Mouse (Mus musculus) small intestine, adult 2 months (tissue): Measurements from ENCODE around the gene Atl1.

Experiments used
- CTCF ChIP-seq: fragments of 200-500 bp; IDR thresholded peaks from 2 replicates; pipeline ENCODE4 v1.5.1; 2012; ENCODE audit warnings: low read depth, mild to moderate bottlenecking, control low read depth, inconsistent platforms, low read length, moderate library complexity, mixed read lengths; ENCODE audit not compliant: insufficient replicate concordance, insufficient read length; ENCODE audit errors: extremely low read depth
- POLR2A ChIP-seq: fragments of 200-500 bp; IDR thresholded peaks from 2 replicates; pipeline ENCODE4 v1.6.1; 2012; ENCODE audit warnings: low read depth, mild to moderate bottlenecking, control low read depth, inconsistent platforms, low read length, moderate library complexity

GRCm38 (mm10) chr12:69846499-69846898, 45.9 kb upstream of the Atl1 start:
- TF ChIP-seq POLR2A (no peak), CTCF (no peak)
